Mouse (Mus musculus) cerebellum, adult 2 months (tissue): ENCODE results near the gene Mxd3.

Source experiments
- CTCF ChIP-seq: fragments of 200-500 bp; IDR thresholded peaks from 2 replicates; pipeline ENCODE4 v1.5.1; 2011; ENCODE audit warnings: low read depth, mild to moderate bottlenecking, control low read depth, low read length, moderate library complexity, borderline replicate concordance; ENCODE audit not compliant: insufficient read depth
- POLR2A ChIP-seq: fragments of 200-500 bp; IDR thresholded peaks from 2 replicates; pipeline ENCODE4 v1.6.1; 2011; ENCODE audit warnings: low read length, control low read depth, borderline replicate concordance; ENCODE audit not compliant: insufficient read depth

DNA sequence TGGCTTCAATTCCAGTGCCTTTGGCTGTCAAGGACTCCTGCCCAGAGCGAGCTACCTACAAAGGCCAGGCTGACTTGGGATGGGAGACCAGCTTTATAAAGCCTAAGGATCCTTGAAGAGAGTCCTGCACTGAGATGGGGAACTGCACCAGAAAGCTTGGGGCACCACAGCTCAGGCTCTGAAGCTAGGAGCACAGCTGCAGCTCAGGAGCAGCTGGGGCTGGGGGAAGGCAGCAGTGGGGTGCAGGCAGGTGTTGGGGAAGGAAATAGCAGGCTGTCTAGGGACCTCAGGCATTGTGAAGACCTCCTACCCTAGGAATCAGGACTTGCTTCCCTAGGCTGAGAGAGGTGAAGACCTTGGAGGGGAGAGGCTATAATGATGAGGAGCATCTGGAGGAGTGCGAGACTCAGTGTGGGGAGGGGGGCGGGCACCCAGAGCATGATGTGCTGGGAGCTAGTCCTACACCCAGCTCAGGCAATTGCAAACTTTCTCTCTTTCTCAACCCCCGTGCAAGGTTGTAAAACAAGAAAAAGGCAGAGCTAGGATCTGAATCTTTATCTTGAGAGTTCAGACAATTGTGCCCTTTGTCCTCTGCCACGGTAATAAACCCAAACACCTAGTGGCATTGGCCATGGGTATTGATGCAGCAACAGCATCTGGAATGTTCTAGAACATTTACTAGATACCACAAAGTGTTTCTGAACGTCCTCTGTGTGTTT, 44.7 kb upstream of the Mxd3 start:
- no peak for TF ChIP-seq POLR2A
- TF ChIP-seq CTCF = no peak
